Mouse (Mus musculus) layer of hippocampus, adult 6 months (tissue): ENCODE results near the gene Gm11060. TPM values are rescaled to one million over a fixed set of nuclear protein-coding genes. Genes with fewer than 3 reads are reported as not detected.

ENCODE experiments used
- long read RNA-seq, 2 experiments: library from polyadenylated mRNA; unstranded; transcript quantifications; one replicate each; pipeline ENCODE4 v2.0.0; 2019 to 2020
- polyA plus RNA-seq: library from polyadenylated mRNA; unstranded; fragments of <200 nt; fragmentation: Nextera tagmentation; gene quantifications from 2 replicates; pipeline ENCODE4 v1.2.3, GENCODE M21; 2021

The Gm11060 gene
- polyA plus RNA-seq: not detected in 2 replicates
- long read RNA-seq, experiment 1: 0 reads
- long read RNA-seq, experiment 2: 0 reads

DNA sequence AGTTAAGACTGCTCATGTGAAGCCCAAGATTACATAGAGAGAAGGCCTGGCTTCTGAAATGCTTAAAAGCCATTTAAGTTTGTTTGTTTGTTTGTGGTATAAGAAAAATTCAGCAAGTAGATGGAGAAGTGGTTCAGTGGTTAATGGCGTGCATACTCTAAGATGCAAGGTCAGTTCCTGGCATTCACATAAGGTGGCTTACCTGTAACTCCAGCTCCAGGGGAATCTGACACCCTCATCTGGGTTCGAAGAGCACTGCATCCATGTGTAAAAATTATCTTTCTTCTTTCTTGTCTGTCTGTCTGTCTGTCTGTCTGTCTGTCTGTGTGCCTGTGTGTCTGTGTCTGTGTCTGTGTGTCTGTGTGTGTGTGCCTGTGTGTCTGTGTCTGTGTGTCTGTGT lies at the start of gene Gm11060:
Gm11060 (plus strand) TSS at position 301 of the 400 bp plus-strand sequence.

DNA sequence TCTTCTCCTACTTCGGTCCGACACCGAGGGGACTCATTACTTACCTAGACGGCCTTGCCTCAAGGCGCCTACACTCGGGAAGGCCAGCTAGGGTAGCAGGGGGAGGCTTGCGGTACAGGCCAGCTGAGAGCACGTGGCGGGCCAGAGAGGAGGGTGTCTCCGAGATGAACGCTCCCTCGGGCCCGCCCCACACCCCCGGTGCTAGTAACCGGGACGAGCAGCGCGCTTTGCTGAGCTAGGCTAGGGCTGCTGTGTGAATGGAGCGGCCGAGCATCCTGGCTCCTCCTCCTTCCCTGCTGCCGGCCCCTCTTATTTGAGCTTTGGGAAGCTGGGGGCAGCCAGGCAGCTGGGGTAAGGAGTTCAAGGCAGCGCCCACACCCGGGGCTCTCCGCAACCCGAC lies 34.5 kb downstream of the Gm11060 start, which contains the start of gene Wt1:
Wt1 (plus strand) TSS at position 251 of the 400 bp plus-strand sequence.

Other genes with a start within 250 kb of the Gm11060 start
- 0.59 and 2.0 TPM in 2 replicates for gene Prrg4, start 242.1 kb upstream of the Gm11060 start, polyA plus RNA-seq
- gene Ccdc73, start 224.2 kb upstream of the Gm11060 start, polyA plus RNA-seq: 4.8 and 9.2 TPM in 2 replicates
- gene Eif3m, start 74.9 kb upstream of the Gm11060 start, polyA plus RNA-seq: 172 and 184 TPM in 2 replicates
- 0.10 and 0.15 TPM in 2 replicates for gene Wt1, start 34.5 kb downstream of the Gm11060 start, polyA plus RNA-seq
- not detected in 2 replicates for gene Them7, start 132.3 kb downstream of the Gm11060 start, polyA plus RNA-seq